Mouse (Mus musculus) liver, embryonic 15.5 days (tissue): ENCODE data around the gene Ugt1a7c. TPM values are rescaled to one million over a fixed set of nuclear protein-coding genes. Genes with fewer than 3 reads are reported as not detected.
"Not testable (repeated sequence)": the region's sequence is repeated elsewhere in the genome, so short reads cannot be mapped to it uniquely, and the experiment has no call there.

ENCODE experiments used
- ATAC-seq: fragments of 200-750 bp; cut with Nextera tagmentation; 2 replicates; pipeline ENCODE4 v1.8.0; 2017; ENCODE audit warnings: moderate number of reproducible peaks, mild to moderate bottlenecking, moderate library complexity; ENCODE audit not compliant: insufficient read depth
- H3K27ac ChIP-seq: fragments of 300-500 bp; sonication (generic); replicated peaks from 2 replicates; pipeline ENCODE4 v1.5.1; 2015; ENCODE audit warnings: mild to moderate bottlenecking, inconsistent platforms
- H3K27me3 ChIP-seq: fragments of 300-500 bp; sonication (generic); 2 replicates; pipeline ENCODE4 v1.6.1; 2015; ENCODE audit warnings: mild to moderate bottlenecking, inconsistent platforms
- H3K36me3 ChIP-seq: fragments of 300-500 bp; sonication (generic); replicated peaks from 2 replicates; pipeline ENCODE4 v1.6.1; 2015; ENCODE audit warnings: moderate library complexity, mild to moderate bottlenecking, inconsistent platforms
- H3K4me1 ChIP-seq: fragments of 300-500 bp; sonication (generic); replicated peaks from 2 replicates; pipeline ENCODE4 v1.6.1; 2015; ENCODE audit warnings: inconsistent platforms
- H3K4me2 ChIP-seq: fragments of 300-500 bp; sonication (generic); 2 replicates; pipeline ENCODE4 v1.6.1; 2015; ENCODE audit warnings: moderate library complexity, mild to moderate bottlenecking, inconsistent platforms
- H3K4me3 ChIP-seq: fragments of 300-500 bp; sonication (generic); replicated peaks from 2 replicates; pipeline ENCODE4 v1.5.1; 2015; ENCODE audit warnings: mild to moderate bottlenecking, inconsistent platforms
- H3K9ac ChIP-seq: fragments of 300-500 bp; sonication (generic); 2 replicates; pipeline ENCODE4 v1.6.1; 2015; ENCODE audit warnings: moderate library complexity, mild to moderate bottlenecking, inconsistent platforms
- H3K9me3 ChIP-seq: fragments of 300-500 bp; sonication (generic); replicated peaks from 2 replicates; pipeline ENCODE4 v1.6.1; 2016; ENCODE audit warnings: inconsistent platforms
- WGBS: fragments of 180-500 bp; shearing (Covaris S2); methylation state at CpG from one replicate; pipeline ENCODE4 v1.1.7; 2015; ENCODE audit warnings: mixed read lengths; ENCODE audit not compliant: insufficient replicate concordance; 5-methylcytosine and 5-hydroxymethylcytosine counted together
- polyA plus RNA-seq: library from polyadenylated mRNA; unstranded; fragments of >200 nt; fragmentation: Nextera tagmentation; extraction: Ambion mirVana; gene quantifications from 2 replicates; pipeline ENCODE4 v1.2.1, GENCODE M21; 2015

Ugt1a7c gene
- polyA plus RNA-seq, 1 experiment from 2014 or later = 3.1 TPM

DNA sequence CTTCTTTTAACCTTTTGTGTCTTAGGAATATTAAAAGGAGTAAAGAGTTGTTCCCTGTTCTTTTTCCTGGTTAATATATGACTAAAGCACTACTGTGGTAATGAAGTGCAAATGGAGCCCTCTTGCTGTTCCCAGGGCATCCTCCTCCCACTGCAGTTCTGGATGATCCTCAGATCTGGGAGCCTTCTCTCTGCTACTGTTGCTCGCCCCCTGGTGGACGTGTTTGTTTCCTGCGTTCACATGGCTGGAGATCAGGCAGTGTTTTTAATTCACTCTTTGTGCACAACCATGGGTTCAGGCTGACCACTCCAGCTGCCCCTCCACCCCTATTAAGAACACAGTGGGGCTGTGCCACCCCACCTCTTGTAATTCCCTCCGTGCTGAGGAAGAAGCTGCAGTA lies 25.7 kb downstream of the Ugt1a7c start:
- not testable (repeated sequence) for H3K36me3 ChIP-seq, H3K4me1 ChIP-seq, H3K4me3 ChIP-seq, H3K4me2 ChIP-seq, ATAC-seq, H3K9ac ChIP-seq, H3K27ac ChIP-seq, H3K9me3 ChIP-seq, H3K27me3 ChIP-seq
- WGBS = 3% methylated on average over 4 of the region's 4 CpGs

DNA sequence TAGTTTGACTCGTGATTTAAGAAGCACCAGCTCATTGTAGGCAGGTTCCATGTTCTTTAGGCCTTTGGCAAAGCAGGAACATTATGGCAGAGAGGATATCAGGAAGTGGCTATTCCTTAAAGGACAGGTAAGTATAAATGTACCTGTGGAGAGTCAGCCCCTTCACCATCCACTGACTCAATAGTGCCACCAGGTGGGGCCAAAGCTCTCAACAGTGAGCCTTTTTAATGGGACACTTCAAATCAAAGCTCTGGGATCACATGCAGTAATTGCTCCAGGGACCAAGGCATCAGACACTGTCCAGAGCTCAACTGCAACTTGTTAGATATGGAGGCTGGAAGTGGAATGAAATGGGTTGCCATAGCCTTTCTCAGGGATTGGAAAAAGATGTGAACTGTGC lies 26.7 kb downstream of the Ugt1a7c start:
- WGBS = no CpG with 5 or more reads among the region's 1 CpGs

DNA sequence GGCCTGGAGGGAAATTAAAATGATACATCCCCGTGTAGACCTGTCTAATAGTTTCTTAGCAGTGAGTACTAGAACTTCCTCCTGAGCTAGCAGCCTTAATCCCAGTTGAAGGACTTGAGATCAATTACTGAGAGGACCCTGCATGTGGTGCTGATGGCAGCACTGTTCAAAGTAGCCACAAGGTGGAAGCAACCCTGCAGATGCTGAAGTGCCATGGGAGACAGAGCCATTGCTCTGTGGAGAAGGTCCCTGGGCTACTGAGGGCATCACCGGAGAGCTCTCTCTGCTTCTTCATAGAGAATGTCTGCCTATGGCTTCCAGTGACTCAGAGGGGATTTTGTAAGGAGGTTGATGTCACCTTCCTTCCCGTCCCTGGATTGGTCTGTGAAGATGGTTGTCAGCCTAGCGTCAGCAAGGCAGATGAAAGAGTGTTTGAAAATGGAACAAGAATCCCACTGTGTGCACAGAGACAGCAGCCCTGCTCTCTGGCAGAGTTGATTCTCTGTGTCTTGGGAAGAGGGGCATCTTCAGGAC lies 31.0 kb downstream of the Ugt1a7c start:
- WGBS = 55% methylated on average over 4 of the region's 4 CpGs
- H3K9me3 ChIP-seq, H3K9ac ChIP-seq, H3K36me3 ChIP-seq, H3K4me1 ChIP-seq, ATAC-seq, H3K27ac ChIP-seq, H3K4me2 ChIP-seq, H3K4me3 ChIP-seq, H3K27me3 ChIP-seq: not testable (repeated sequence)

More for the DNA sequence above, 26.7 kb downstream of the Ugt1a7c start:
- H3K4me1 ChIP-seq, H3K9ac ChIP-seq, H3K36me3 ChIP-seq, H3K27ac ChIP-seq, H3K9me3 ChIP-seq, ATAC-seq, H3K27me3 ChIP-seq, H3K4me2 ChIP-seq, H3K4me3 ChIP-seq: not testable (repeated sequence)

DNA sequence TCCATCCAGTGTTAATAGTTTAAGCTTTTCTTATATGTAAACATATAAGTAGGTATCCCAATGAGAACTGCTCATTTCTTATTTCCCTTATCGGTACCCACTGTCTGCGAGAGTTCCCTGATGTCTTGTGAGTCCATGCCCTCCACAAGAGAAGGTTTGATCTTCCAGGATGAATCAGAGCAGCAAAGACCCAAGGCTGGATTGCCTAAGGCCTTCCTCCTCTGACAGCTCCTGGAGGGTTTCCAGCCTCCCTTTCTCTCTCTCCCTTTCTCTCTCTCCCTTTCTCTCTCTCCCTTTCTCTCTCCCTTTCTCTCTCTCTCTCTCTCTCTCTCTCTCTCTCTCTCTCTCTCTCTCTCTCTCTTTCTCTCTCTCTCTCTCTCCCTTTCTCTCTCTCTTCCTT lies 34.2 kb downstream of the Ugt1a7c start:
- WGBS = 65% methylated on average over 2 of the region's 2 CpGs
- H3K27me3 ChIP-seq, H3K4me1 ChIP-seq, H3K4me3 ChIP-seq, H3K9me3 ChIP-seq, H3K4me2 ChIP-seq, ATAC-seq, H3K36me3 ChIP-seq, H3K27ac ChIP-seq, H3K9ac ChIP-seq: not testable (repeated sequence)

DNA sequence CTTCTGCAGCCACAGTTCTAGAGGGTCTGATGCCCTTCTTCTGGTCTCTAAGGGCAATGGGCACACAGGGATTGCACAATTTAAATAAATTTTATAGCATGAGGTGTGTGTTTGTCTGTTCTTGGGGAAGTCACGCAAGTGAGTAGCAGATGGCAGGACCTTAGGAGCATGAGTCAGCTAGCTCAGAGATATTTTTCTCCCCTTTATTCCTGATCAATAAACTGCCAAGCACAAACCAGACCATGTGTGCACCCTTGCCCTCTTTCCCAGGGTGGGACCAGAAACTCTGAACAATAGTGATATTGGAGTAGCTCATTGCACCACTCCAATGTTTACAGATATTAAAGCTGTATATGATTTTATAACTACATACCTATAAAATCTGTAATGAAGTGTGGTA lies 35.4 kb downstream of the Ugt1a7c start:
- not testable (repeated sequence) for H3K36me3 ChIP-seq, ATAC-seq, H3K9ac ChIP-seq, H3K27ac ChIP-seq, H3K9me3 ChIP-seq, H3K4me3 ChIP-seq, H3K27me3 ChIP-seq, H3K4me2 ChIP-seq, H3K4me1 ChIP-seq
- WGBS = 66% methylated on average over 1 of the region's 1 CpGs

DNA sequence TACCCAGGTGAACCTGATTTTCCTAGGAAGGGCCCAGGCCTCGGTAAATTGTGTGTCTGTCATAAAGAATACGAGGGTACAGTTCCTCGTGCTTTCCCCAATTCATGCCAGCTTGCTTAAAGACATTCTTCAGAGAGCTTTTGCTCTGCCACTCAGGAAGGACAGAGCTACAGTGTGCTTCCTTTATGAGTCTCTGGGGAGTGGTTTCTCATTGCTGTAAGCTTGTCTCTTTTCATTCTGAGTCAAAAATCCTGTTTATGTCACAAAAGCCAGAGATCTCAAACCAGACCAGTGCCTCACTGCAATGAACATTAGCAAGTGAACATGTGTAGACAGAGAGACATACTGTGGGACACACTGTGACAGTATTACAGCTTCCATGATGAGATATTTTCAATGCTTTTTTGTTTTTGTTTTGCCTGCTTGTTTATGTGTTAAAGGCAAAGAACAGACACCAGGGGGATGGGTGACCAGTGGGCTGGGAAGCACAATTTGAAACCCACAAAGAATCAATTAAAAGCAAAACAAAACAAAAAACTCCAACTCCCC lies 39.1 kb downstream of the Ugt1a7c start:
- Histone ChIP-seq H3K4me1 (peaks cover 18% of the 10 kb centered on the region; the same call in 1 of the 2 replicates), H3K27ac (no peak overlapping the region), H3K4me2 (no peak overlapping the region), H3K4me3 (no peak overlapping the region), H3K36me3 (no peaks in the 10 kb centered on the region), H3K9me3 (no peaks in the 10 kb centered on the region), H3K9ac (no peak overlapping the region), H3K27me3 (no peaks in the 10 kb centered on the region)
- WGBS = 25% methylated on average over 3 of the region's 3 CpGs
- ATAC-seq = no peak

DNA sequence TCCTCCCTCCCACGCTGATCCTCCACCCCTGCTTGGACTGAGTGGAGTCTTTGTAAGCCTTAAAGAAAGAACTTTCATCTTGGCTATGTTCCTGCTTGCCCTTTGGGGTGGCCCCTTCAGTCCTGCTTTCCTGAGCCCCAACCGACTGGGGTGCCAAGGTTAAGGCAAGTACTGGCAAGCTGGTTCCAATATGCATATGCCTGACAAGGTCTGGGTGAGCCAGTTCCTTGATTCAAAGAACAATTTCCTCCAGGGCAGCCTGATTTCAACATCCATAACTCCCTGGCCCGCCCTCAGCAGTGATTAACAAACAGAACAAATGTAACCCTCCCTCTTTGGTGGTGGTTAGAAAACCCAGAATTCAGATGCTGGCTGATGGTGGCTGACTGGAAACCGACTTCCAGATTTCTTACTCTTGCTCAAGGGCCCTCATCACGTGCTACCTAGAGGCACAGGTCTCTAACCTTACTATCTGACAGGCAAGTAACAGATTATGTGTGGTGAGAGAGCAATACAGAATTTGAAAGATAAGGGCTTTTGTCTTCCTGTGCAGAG lies 39.7 kb downstream of the Ugt1a7c start, which contains the start of gene Ugt1a6a:
Gene Ugt1a6a (plus strand): TSS at position 353 of the 555 bp plus-strand sequence.
- not testable (repeated sequence) for H3K27ac ChIP-seq

DNA sequence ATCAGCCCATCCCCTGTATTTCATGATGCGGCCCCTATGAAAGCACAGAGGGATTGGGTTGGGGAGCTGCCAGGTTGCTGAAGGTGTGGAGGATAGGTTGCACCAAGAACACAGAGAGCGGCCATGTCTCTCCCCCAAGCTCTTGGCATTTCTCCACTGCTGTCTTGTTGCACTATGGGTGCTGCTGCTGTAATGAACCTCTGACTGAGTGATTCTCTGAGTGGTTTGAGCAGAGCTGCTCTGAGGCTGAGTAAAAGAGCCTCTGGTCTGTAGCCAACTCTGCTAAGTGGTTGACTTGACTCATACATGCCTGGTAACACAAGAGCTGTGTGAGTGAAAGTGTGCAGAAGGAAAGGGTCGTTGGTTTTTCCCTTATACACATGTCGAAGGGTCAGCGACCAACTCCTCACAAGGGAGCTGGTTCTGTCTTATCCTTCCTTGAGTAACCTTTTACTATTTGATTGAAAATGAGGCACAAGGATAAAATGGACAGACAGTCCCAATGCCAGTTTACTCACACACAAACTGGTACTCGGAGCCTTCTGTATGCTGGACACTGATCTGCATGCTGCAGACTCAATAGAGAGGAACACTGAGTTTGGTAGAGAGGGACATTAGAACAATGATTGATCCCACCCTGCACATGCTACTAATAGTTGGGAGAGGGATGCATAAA lies 40.5 kb downstream of the Ugt1a7c start:
- ATAC-seq, H3K27me3 ChIP-seq, H3K9ac ChIP-seq, H3K9me3 ChIP-seq, H3K27ac ChIP-seq, H3K36me3 ChIP-seq, H3K4me2 ChIP-seq, H3K4me3 ChIP-seq: not testable (repeated sequence)
- H3K4me1 ChIP-seq = peaks cover 18% of the 10 kb centered on the region; the same call in 1 of the 2 replicates
- 63% methylated on average over 6 of the region's 6 CpGs for WGBS

More for the DNA sequence above, 39.7 kb downstream of the Ugt1a7c start, which contains the start of gene Ugt1a6a:
- H3K9me3 ChIP-seq, H3K9ac ChIP-seq, H3K4me3 ChIP-seq, H3K36me3 ChIP-seq, H3K27me3 ChIP-seq, H3K4me2 ChIP-seq, ATAC-seq: not testable (repeated sequence)
- 12% methylated on average over 5 of the region's 5 CpGs for WGBS
- peaks cover 18% of the 10 kb centered on the region; the same call in 1 of the 2 replicates for H3K4me1 ChIP-seq

DNA sequence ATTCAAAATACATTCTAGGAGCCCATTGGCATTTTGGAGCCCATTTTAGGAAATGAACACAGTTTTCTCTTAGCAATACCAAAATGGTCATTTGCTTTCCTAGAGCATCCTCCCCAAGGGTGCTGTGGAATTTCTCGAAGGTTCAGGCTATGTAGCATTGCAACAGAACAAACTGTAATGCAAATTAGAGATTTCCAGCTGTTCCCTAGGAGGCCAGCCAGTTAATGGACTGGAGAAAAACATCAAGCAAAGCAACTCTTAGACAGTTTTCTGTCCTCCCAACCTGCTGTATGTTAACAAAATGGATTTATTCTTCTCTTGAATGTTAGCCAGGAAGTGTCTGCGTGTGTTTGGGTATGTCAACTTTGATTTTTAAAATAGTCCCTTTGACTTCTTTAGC lies 41.8 kb downstream of the Ugt1a7c start:
- ATAC-seq = no peak
- no peaks in the 10 kb centered on the region for H3K9me3 ChIP-seq
- no peak overlapping the region for H3K4me3 ChIP-seq
- H3K4me1 ChIP-seq = peaks cover 18% of the 10 kb centered on the region; the same call in 1 of the 2 replicates
- H3K36me3 ChIP-seq = no peaks in the 10 kb centered on the region
- H3K27ac ChIP-seq = no peak overlapping the region
- no peak overlapping the region for H3K4me2 ChIP-seq
- no peaks in the 10 kb centered on the region for H3K27me3 ChIP-seq
- H3K9ac ChIP-seq = no peak overlapping the region
- WGBS = 51% methylated on average over 2 of the region's 2 CpGs

DNA sequence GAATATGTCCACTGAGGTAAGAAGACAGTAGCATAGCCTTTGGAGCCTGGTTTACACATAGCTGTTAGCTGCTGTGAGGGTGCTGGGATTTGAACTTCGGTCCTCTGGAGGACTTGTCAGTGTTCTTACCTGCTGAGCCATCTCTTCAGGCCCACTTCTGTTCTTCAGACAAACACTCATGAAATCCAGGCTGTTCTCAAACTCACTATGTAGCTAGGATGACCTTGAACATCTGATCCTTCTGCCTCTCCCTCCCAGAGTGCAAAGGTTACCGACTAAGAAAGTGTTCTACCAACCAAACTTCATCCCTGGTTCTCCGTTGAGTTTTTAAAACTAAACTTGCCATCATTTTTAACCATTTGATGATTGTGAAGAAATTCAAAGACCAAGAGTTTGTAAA lies 42.4 kb downstream of the Ugt1a7c start:
- Histone ChIP-seq H3K9me3 (no peaks in the 10 kb centered on the region), H3K36me3 (no peaks in the 10 kb centered on the region), H3K4me1 (peaks cover 18% of the 10 kb centered on the region; the same call in 1 of the 2 replicates), H3K27ac (no peak overlapping the region), H3K9ac (no peak overlapping the region), H3K27me3 (no peaks in the 10 kb centered on the region), H3K4me3 (no peak overlapping the region), H3K4me2 (no peak overlapping the region)
- ATAC-seq = no peak
- whole genome bisulfite sequencing = 63% methylated on average over 3 of the region's 3 CpGs

DNA sequence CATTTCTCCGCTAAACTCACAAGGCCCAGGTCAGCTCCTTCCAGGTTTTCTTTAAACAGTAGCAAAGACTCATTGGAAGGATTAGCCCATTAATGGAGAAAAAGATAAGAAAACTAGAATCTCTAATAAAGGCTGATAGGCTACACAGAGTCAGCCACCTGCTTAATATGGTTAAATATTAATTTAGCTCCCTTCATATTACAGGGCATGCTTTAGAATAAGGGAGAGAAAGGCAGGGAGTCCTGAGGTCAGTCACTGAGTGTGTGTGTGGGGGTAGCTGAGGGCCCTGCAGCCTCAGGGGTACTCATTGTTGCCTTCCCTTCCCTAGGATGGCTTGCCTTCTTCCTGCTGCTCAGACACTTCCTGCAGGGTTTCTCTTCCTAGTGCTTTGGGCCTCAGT lies 43.3 kb downstream of the Ugt1a7c start:
- peaks cover 18% of the 10 kb centered on the region; the same call in 1 of the 2 replicates for H3K4me1 ChIP-seq
- no peak overlapping the region for H3K4me2 ChIP-seq
- no peak overlapping the region for H3K27ac ChIP-seq
- no peaks in the 10 kb centered on the region for H3K27me3 ChIP-seq
- WGBS = 64% methylated on average over 1 of the region's 1 CpGs
- H3K9me3 ChIP-seq = no peaks in the 10 kb centered on the region
- no peak overlapping the region for H3K4me3 ChIP-seq
- H3K9ac ChIP-seq = no peak overlapping the region
- H3K36me3 ChIP-seq = no peaks in the 10 kb centered on the region
- no peak for ATAC-seq
